Mouse (Mus musculus): ENCODE data around the gene Map4k3. TPM values are rescaled to one million over a fixed set of nuclear protein-coding genes. Genes with fewer than 3 reads are reported as not detected.
A peak's percentile ranks its signal among the peaks of the same experiment; 100 is the strongest.
"Not testable (repeated sequence)": the region's sequence is repeated elsewhere in the genome, so short reads cannot be mapped to it uniquely, and the experiment has no call there.

Map4k3 gene
- polyA plus RNA-seq, 1 experiment from 2014 or later = 28.2 TPM

GRCm38 (mm10) chr17:80732256-80732655 lies 4.0 kb upstream of the Map4k3 start:
- H3K27ac ChIP-seq (ENCODE audit: low read depth, low read length) = no peak overlapping the region
- DNase-seq (ENCODE audit: low spot score, missing footprints) = no peak
- WGBS = 86% methylated on average over 4 of the region's 4 CpGs
- H3K9me3 ChIP-seq (ENCODE audit: control insufficient read depth, low read length) = no peaks in the 10 kb centered on the region
- H3K27me3 ChIP-seq (ENCODE audit: control insufficient read depth, insufficient read depth, low read length) = no peaks in the 10 kb centered on the region
- no peak overlapping the region for H3K4me2 ChIP-seq
- H3K36me3 ChIP-seq (ENCODE audit: control insufficient read depth, insufficient read depth, low read length) = no peaks in the 10 kb centered on the region
- 0 out of 2 replicates have a peak, but pooled peaks cover 2% of the 10 kb centered on the region for H3K4me1 ChIP-seq (ENCODE audit: control insufficient read depth, insufficient read depth, low read length)
- H3K9ac ChIP-seq (ENCODE audit: low read length) = no peak overlapping the region
- no peak overlapping the region for H3K4me3 ChIP-seq (ENCODE audit: low read depth, low read length)
- no peak for ATAC-seq (ENCODE audit: low FRiP score)

DNA sequence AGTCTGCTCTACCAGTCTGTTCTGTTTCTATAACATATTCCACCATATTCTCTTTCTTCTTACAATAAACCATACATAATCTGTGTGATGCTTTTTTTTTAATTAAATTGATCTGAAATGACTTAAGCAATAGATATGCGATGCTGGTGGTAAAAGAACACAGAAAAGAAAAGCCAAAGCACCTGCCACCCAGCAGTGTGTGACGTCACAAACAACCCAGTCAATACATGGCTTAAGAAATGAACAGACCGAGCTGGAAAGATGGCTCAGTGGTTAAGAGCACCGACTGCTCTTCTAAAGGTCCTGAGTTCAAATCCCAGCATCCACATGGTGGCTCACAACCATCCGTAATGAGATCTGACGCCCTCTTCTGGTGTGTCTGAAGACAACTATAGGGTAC lies 2.0 kb upstream of the Map4k3 start:
- not testable (repeated sequence) for ATAC-seq (ENCODE audit: low FRiP score); H3K9ac ChIP-seq (ENCODE audit: low read length); H3K9me3 ChIP-seq (ENCODE audit: control insufficient read depth, low read length); H3K4me3 ChIP-seq (ENCODE audit: low read depth, low read length); H3K27me3 ChIP-seq (ENCODE audit: control insufficient read depth, insufficient read depth, low read length); H3K36me3 ChIP-seq (ENCODE audit: control insufficient read depth, insufficient read depth, low read length); H3K27ac ChIP-seq (ENCODE audit: low read depth, low read length); H3K4me2 ChIP-seq
- peak; percentile 56 for DNase-seq (ENCODE audit: low spot score, missing footprints)
- H3K4me1 ChIP-seq (ENCODE audit: control insufficient read depth, insufficient read depth, low read length) = peaks cover 11% of the 10 kb centered on the region
- 86% methylated on average over 6 of the region's 6 CpGs for WGBS

DNA sequence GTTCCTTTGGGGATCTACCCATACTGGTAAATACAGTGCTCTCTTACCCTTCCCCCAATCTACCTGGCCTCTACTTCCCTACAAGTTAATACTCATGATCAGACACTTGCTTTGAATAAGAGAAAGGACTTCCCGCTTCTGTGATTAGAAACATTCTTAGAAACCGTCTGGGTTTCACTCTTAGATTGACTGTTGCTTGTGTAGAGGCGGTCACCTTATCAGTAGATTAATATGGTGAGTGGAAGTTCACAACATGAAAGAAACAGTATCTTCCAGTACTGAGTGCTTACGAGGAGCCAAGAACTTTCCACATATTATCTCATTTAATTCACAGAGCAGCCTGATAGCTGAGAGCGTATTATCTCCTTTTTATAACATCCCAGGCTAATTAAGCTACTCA lies 1.5 kb upstream of the Map4k3 start:
- ATAC-seq (ENCODE audit: low FRiP score) (no peak), DNase-seq (ENCODE audit: low spot score, missing footprints) (peak; percentile 67)
- H3K9ac ChIP-seq (ENCODE audit: low read length) = no peak overlapping the region
- no peak overlapping the region for H3K4me2 ChIP-seq
- no peaks in the 10 kb centered on the region for H3K36me3 ChIP-seq (ENCODE audit: control insufficient read depth, insufficient read depth, low read length)
- H3K27me3 ChIP-seq (ENCODE audit: control insufficient read depth, insufficient read depth, low read length) = no peaks in the 10 kb centered on the region
- H3K9me3 ChIP-seq (ENCODE audit: control insufficient read depth, low read length) = no peaks in the 10 kb centered on the region
- no peak overlapping the region for H3K4me3 ChIP-seq (ENCODE audit: low read depth, low read length)
- H3K4me1 ChIP-seq (ENCODE audit: control insufficient read depth, insufficient read depth, low read length) = peaks cover 11% of the 10 kb centered on the region
- H3K27ac ChIP-seq (ENCODE audit: low read depth, low read length) = no peak overlapping the region
- 87% methylated on average over 5 of the region's 5 CpGs for WGBS

DNA sequence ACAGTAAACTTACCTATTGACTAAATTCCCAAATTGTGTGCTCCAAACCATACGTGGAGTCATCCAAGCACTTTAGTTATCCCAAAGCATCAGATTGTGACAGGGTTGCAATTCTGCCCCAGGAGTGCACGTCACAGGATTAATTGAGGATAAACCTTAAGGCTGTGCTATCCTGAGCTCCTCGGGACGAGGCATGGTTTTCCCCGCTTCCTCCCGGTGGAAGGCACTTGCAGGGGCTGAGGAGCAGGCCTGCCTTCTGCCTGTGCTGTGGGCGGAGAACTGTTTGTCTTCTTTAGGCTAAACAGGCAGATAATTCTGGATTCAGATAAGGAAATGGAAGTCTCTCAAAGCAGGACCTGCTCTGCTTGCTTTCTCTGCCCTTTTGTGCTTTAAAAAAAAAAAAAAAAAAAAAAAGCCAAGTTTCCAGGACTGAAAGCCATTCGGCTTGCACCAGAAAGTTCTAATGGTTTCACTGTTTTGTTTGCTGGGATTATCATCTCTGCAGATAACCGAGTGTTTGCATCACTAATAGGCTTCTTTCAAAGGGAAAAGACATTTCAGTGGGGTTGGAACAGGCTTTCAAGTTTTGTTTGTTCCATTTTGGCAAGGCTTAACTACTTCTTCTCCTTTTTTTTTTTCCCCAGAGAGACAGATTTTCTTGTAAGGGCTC lies 930 bp upstream of the Map4k3 start:
- no peak overlapping the region for H3K9ac ChIP-seq (ENCODE audit: low read length)
- no peaks in the 10 kb centered on the region for H3K9me3 ChIP-seq (ENCODE audit: control insufficient read depth, low read length)
- H3K27ac ChIP-seq (ENCODE audit: low read depth, low read length) = no peak overlapping the region
- 15% methylated on average over 9 of the region's 9 CpGs for whole genome bisulfite sequencing
- H3K4me1 ChIP-seq (ENCODE audit: control insufficient read depth, insufficient read depth, low read length) = peaks cover 11% of the 10 kb centered on the region
- no peaks in the 10 kb centered on the region for H3K36me3 ChIP-seq (ENCODE audit: control insufficient read depth, insufficient read depth, low read length)
- no peak overlapping the region for H3K4me3 ChIP-seq (ENCODE audit: low read depth, low read length)
- H3K4me2 ChIP-seq = no peak overlapping the region
- ATAC-seq (ENCODE audit: low FRiP score) = no peak
- peak; percentile 91 for DNase-seq (ENCODE audit: low spot score, missing footprints)
- no peaks in the 10 kb centered on the region for H3K27me3 ChIP-seq (ENCODE audit: control insufficient read depth, insufficient read depth, low read length)

GRCm38 (mm10) chr17:80727341-80727951 lies 839 bp downstream of the Map4k3 start:
- H3K4me3 ChIP-seq (ENCODE audit: low read depth, low read length) = peak overlapping the region; percentile 92
- peak overlapping the region; percentile 94 for H3K9ac ChIP-seq (ENCODE audit: low read length)
- peaks cover 11% of the 10 kb centered on the region for H3K4me1 ChIP-seq (ENCODE audit: control insufficient read depth, insufficient read depth, low read length)
- under 1% methylated on average over 53 of the region's 54 CpGs for WGBS
- H3K36me3 ChIP-seq (ENCODE audit: control insufficient read depth, insufficient read depth, low read length) = no peaks in the 10 kb centered on the region
- peak overlapping the region; percentile 91 for H3K27ac ChIP-seq (ENCODE audit: low read depth, low read length)
- H3K9me3 ChIP-seq (ENCODE audit: control insufficient read depth, low read length) = no peaks in the 10 kb centered on the region
- H3K4me2 ChIP-seq = peak overlapping the region; percentile 68
- DNase-seq (ENCODE audit: low spot score, missing footprints) = peak; percentile 96
- no peaks in the 10 kb centered on the region for H3K27me3 ChIP-seq (ENCODE audit: control insufficient read depth, insufficient read depth, low read length)
- peak; percentile 76 for ATAC-seq (ENCODE audit: low FRiP score)

GRCm38 (mm10) chr17:80726821-80727220 lies 1.5 kb downstream of the Map4k3 start:
- Histone ChIP-seq H3K4me1 (ENCODE audit: control insufficient read depth, insufficient read depth, low read length) (peaks cover 13% of the 10 kb centered on the region), H3K27ac (ENCODE audit: low read depth, low read length) (no peak overlapping the region), H3K9ac (ENCODE audit: low read length) (peak overlapping the region; percentile 94), H3K4me3 (ENCODE audit: low read depth, low read length) (peak overlapping the region; percentile 92), H3K36me3 (ENCODE audit: control insufficient read depth, insufficient read depth, low read length) (no peaks in the 10 kb centered on the region), H3K27me3 (ENCODE audit: control insufficient read depth, insufficient read depth, low read length) (no peaks in the 10 kb centered on the region), H3K4me2 (peak overlapping the region; percentile 68), H3K9me3 (ENCODE audit: control insufficient read depth, low read length) (no peaks in the 10 kb centered on the region)
- DNase-seq (ENCODE audit: low spot score, missing footprints) (peak; percentile 89), ATAC-seq (ENCODE audit: low FRiP score) (no peak)
- WGBS = 19% methylated on average over 8 of the region's 8 CpGs

GRCm38 (mm10) chr17:80723092-80723491 lies 5.2 kb downstream of the Map4k3 start:
- no peak overlapping the region for H3K27ac ChIP-seq (ENCODE audit: low read depth, low read length)
- no peak overlapping the region for H3K9ac ChIP-seq (ENCODE audit: low read length)
- no peaks in the 10 kb centered on the region for H3K36me3 ChIP-seq (ENCODE audit: control insufficient read depth, insufficient read depth, low read length)
- WGBS = 77% methylated on average over 6 of the region's 6 CpGs
- H3K4me3 ChIP-seq (ENCODE audit: low read depth, low read length) = no peak overlapping the region
- ATAC-seq (ENCODE audit: low FRiP score) (no peak), DNase-seq (ENCODE audit: low spot score, missing footprints) (no peak)
- H3K4me1 ChIP-seq (ENCODE audit: control insufficient read depth, insufficient read depth, low read length) = peaks cover 11% of the 10 kb centered on the region
- H3K4me2 ChIP-seq = no peak overlapping the region
- no peaks in the 10 kb centered on the region for H3K27me3 ChIP-seq (ENCODE audit: control insufficient read depth, insufficient read depth, low read length)
- no peaks in the 10 kb centered on the region for H3K9me3 ChIP-seq (ENCODE audit: control insufficient read depth, low read length)

DNA sequence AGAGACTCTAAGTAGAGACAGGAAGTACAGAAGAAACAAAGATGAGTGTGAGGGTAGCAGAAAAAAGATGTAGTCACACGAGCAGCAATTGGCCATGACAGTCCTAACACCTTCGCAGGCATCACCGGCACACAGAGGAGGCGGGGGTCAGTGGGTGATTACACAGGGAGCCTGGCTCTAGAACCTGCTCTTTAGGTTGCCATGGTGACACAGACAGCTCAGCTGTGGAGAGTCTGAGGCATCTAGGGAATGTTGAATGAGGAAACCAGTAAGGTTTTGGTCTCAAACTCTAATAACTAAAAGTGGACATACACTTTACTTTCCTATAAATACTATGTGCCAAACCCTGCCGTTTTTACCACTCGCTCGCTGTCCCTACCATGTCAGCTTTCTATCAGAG lies 6.6 kb downstream of the Map4k3 start:
- H3K4me2 ChIP-seq = no peak overlapping the region
- no peaks in the 10 kb centered on the region for H3K9me3 ChIP-seq (ENCODE audit: control insufficient read depth, low read length)
- DNase-seq (ENCODE audit: low spot score, missing footprints) = no peak
- H3K27me3 ChIP-seq (ENCODE audit: control insufficient read depth, insufficient read depth, low read length) = no peaks in the 10 kb centered on the region
- H3K4me1 ChIP-seq (ENCODE audit: control insufficient read depth, insufficient read depth, low read length) = peaks cover 8% of the 10 kb centered on the region
- H3K9ac ChIP-seq (ENCODE audit: low read length) = no peak overlapping the region
- WGBS = 66% methylated on average over 7 of the region's 7 CpGs
- H3K4me3 ChIP-seq (ENCODE audit: low read depth, low read length) = no peak overlapping the region
- H3K36me3 ChIP-seq (ENCODE audit: control insufficient read depth, insufficient read depth, low read length) = no peaks in the 10 kb centered on the region
- H3K27ac ChIP-seq (ENCODE audit: low read depth, low read length) = no peak overlapping the region
- ATAC-seq (ENCODE audit: low FRiP score) = peak; percentile 68

DNA sequence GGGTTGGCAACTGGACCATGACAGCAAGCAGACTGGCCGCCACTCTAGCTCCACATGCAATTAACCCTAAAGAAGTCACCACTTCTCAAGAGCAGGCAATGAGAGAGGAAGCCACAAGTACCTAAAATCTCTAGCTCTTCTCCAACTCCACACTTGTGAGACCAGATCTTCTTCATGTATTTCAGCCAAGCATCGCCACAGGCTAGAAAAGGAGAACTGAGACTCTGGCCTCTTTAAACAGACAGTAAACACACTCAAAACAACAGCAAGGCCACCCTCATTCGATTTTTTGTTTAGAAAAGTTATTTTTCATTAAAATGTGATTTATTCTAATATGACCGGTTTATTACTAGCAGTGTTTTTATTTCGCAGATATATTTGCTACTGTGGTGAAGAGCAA lies 9.0 kb downstream of the Map4k3 start:
- ATAC-seq (ENCODE audit: low FRiP score) (no peak), DNase-seq (ENCODE audit: low spot score, missing footprints) (no peak)
- H3K4me2 ChIP-seq = no peak overlapping the region
- H3K27me3 ChIP-seq (ENCODE audit: control insufficient read depth, insufficient read depth, low read length) = no peaks in the 10 kb centered on the region
- H3K9ac ChIP-seq (ENCODE audit: low read length) = no peak overlapping the region
- H3K27ac ChIP-seq (ENCODE audit: low read depth, low read length) = no peak overlapping the region
- 91% methylated on average over 5 of the region's 5 CpGs for WGBS
- no peak overlapping the region for H3K4me3 ChIP-seq (ENCODE audit: low read depth, low read length)
- no peaks in the 10 kb centered on the region for H3K36me3 ChIP-seq (ENCODE audit: control insufficient read depth, insufficient read depth, low read length)
- H3K9me3 ChIP-seq (ENCODE audit: control insufficient read depth, low read length) = no peaks in the 10 kb centered on the region
- peaks cover 2% of the 10 kb centered on the region; the same call in 1 of the 2 replicates for H3K4me1 ChIP-seq (ENCODE audit: control insufficient read depth, insufficient read depth, low read length)
